Mouse (Mus musculus): ENCODE measurements around the gene Slc30a5.
A peak's percentile ranks its signal among the peaks of the same experiment; 100 is the strongest.
"Not testable (repeated sequence)": the region's sequence is repeated elsewhere in the genome, so short reads cannot be mapped to it uniquely, and the experiment has no call there.

Gene Slc30a5

DNA sequence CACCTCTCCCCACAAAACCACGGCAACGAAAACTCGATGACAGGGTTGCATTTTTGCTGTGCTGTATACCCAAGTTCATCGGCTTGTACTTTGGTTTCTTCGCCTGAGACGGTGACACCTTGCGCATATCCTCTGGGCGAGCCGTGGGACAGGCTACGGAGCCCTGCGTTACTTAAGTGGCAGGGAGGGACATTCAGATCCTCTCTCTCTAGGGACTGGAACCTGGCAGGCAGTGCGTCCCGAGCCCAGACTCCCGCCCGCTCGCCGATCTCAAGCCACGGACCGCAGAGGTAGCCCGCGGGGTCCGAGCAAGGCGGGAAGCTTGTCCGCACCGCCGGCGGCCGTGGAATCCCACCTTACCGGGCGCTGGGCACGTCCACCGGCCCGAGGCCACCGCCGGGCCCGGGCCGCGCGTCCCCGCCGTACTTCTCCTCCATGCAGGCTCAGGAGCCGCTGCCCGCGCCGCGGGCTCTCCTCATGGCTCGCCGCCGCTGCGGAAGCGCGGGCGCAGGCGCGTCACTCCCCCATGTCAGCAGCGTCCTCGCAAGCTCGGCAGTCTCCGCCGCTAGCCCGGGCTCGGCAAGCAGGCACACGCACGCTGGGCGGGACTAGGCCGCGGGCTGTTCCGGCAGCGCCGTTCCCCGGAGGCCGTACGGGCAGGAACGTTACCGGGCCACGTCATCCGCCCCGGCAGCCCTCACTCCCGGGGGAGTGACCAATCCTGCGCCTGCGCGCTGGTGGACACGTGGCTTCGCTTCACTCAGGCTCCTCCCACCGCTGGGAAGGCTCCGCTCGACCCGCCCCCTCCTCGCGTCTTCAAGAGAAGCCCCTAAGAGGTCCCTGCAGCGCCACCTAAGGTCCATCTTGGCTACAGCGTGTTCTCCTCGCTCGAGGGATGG, at the start of gene Slc30a5:
Slc30a5 (minus strand) TSS at position 687 of the 899 bp plus-strand sequence.
- peak; percentile 99 for DNase-seq (ENCODE audit: low spot score)

DNA sequence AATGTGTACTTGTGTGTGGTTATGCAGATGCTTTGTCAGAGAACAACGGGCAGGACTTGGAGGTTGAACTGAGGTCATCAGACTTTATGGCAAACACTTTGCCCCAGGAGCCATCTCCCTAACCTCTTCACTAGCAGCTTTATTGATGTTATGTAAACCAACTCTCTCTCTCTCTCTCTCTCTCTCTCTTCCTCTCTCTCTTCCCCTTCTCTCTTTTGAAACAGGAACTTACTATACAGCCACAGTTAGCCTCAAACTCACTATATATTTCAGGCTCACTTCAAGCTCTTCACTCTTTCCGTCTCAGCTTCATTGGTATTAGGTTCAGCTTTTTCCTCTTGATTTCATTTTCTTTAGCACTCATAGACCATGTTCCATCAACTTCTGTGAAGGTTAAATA, 48.7 kb upstream of the Slc30a5 start:
- no peak for DNase-seq (ENCODE audit: low spot score)

DNA sequence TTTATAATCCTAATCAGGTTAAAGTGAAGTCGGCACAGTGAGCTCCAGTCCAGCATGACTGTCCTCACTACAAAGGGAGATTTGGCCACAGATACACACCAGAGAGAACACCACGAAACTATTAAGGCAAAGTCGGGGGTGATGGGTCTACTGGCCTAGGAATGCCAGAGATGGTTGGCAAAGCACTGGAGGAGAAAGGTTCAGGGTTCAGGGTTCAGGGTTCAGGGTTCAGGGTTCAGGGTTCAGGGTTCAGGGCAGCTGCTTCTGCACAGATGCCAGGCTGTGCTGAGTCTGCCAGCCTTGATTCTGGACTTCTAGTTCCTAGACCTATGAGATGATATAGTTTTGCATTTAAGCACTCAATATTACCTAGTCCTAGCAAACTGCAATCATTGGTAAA, 46.6 kb upstream of the Slc30a5 start:
- DNase-seq (ENCODE audit: low spot score) = no peak

GRCm38 (mm10) chr13:100879326-100879725, 46.1 kb upstream of the Slc30a5 start:
- no peak for DNase-seq (ENCODE audit: low spot score)

- no peak for DNase-seq (ENCODE audit: low spot score)
Measured at GRCm38 (mm10) chr13:100878264-100878663, 45.0 kb upstream of the Slc30a5 start.

DNA sequence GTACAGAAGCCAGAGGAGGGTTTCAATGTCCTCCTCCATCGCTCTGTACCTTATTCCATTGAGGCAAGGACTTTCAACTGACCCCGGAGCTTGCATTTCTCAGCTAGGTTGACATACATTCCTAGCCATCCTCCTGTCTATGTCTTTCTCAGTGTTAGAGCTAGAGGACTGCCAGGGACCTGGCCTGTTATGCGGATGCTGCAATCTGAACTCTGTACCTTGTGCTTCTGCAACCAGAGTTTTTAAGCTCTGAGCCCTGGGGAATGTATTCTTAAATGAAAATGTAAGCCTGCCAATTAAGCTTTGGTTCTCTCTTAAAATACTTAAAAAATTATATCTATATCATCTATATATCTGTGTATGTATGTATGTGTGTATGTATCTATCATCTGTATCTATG, 44.5 kb upstream of the Slc30a5 start:
- DNase-seq (ENCODE audit: low spot score) = no peak

DNA sequence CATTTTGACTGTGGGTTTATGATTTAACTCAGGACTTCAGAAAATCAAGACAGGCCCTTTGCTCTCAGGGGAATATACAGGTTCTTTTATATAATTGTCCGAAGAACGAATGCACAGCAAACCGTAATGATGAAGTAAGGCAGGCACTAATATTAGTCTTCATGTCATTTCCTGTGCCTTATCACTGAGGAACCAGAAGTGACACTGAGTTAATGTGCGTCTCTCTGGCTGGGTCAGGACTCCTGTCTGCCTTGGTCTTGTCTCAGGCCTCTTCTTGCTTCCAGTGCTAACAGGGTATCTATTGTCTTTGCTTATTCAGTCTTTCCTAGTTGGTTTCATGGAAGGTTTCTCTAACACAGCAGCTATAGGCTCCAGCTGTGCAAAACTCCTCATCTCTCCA, 41.9 kb upstream of the Slc30a5 start:
- DNase-seq (ENCODE audit: low spot score) = no peak

DNA sequence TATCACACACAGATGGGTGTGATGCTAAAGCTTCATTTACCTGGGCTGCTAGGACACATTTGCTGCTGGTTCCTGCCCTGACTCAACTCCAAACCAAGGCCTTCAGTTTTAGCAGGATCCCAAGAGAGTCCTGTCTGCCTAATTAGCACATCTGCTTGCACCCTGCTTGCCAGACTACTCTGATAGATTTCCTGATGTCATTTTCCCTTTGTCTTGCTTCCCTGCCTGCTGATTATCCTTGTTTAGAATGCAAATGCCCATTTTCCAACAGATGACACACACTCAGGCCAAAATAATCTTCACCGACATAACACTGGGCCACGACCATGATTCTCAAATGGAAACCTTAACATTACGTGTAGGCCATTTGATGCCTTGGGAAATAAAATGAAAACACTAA, 41.4 kb upstream of the Slc30a5 start:
- no peak for DNase-seq (ENCODE audit: low spot score)

DNA sequence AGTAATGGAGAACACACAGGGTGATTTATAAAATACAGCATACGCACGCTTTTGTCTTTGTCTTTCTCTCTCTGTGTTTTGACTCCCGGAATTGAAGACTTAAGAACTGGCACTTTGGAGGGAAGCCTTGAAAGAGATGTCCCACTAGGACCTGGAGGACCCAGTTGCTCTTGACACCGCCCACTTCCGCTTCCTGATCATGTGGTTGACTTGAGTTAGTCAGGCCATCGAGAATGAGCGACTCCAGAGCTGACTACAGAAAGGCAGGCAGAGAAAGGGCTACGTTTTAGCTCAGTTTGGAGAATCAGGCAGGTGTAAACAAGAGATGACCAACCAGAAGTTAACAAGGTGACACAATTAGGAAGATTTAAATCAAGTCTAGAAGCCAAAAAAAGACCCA, 40.3 kb upstream of the Slc30a5 start:
- no peak for DNase-seq (ENCODE audit: low spot score)

- no peak for DNase-seq (ENCODE audit: low spot score)
Measured at GRCm38 (mm10) chr13:100871445-100872171, 38.4 kb upstream of the Slc30a5 start.

DNA sequence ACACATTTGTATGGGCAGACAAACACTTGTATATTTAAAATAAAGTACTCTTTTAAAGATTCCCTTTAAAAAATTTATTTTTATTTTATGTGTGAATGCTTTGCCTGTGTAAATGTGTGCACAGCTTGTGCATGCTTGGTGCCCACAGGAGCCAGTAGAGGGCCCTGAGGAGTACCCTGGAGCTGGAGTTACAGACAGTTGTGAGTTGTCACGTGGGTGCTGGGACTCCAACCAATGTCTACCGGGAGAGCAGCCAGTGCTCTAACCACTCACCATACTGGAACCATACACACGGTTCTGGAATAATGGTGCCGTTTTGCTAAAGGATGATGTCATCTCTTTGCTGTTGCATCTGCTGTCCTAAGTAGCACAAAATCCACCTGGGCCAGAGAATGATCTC, 36.6 kb upstream of the Slc30a5 start:
- DNase-seq (ENCODE audit: low spot score) = no peak

DNA sequence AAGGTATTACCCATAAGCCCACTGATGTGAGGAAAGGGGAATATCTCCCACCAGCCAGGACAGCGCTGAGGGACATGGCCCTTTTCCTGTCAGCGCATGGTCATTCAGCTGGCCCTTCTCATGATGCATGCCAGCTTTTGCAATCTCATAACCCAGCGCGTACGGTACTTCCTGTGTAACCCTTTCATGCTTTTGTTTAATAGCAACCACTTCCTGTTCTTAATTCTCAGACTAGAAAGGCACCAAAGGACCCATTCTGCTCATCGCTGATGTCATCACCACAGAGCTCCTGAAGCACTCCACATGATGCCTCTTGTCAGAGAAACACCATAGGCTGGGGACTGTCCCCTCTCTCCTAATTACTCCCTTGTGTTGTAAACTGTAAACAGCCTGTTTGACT, 33.1 kb upstream of the Slc30a5 start:
- no peak for DNase-seq (ENCODE audit: low spot score)

- DNase-seq (ENCODE audit: low spot score) = no peak
Measured at GRCm38 (mm10) chr13:100865744-100866143, 32.5 kb upstream of the Slc30a5 start.

DNA sequence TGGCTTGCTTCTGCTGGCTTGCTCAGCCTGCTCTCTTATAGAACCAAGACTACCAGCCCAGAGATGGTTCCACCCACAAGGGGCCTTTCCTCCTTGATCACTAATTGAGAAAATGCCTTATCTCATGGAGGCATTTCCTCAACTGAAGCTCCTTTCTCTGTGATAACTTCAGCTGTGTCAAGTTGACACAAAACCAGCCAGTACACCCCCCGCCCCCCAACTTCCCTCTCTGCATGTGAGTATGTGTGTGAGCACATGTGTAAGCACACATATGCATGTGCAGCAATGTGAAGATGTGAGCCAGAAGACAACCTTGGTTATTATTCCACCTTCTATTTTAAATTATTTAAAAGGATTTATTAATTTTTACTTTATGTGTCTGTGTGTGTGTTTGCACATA, 30.7 kb upstream of the Slc30a5 start:
- DNase-seq (ENCODE audit: low spot score) = not testable (repeated sequence)

DNA sequence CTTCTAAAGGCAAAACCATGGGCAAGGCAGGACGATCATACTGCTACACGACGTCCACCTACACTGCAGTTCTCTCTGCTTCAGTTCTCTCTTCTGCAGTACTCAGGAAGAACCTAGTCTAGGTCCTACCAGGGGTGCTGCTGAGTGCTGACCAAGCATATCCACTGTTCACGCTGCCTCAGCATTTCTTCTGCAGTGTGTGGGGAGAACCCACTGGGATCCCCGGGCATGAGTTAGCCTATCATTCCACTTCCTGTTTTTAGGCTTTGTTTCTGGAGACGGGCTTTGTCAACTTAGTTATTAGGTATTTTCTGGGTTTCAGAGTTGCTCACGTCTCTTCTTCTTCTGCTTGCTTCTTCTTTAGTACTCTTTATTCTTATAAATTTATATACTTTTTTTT, 25.9 kb upstream of the Slc30a5 start:
- no peak for DNase-seq (ENCODE audit: low spot score)

DNA sequence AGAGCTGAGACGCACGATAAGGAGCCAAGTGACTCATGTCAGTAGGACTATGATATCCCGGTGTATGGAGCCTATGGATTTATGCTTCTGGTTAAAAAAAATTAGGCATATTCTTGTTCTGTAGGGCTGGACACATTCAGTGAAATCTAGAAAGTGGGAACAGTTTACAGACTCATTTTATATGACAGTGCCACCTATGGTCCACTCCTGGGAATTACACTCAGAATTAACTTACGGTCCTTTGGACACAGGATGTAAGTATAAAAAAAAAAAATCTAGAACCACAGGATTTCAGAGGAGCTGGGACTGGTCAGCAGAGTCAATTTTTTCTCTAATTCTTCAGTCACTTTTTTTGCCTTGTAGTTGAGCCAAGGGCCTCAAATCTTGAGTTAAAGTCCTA, 20.9 kb upstream of the Slc30a5 start:
- DNase-seq (ENCODE audit: low spot score) = peak; percentile 61

- no peak for DNase-seq (ENCODE audit: low spot score)
Measured at GRCm38 (mm10) chr13:100853120-100853519, 19.9 kb upstream of the Slc30a5 start.

DNA sequence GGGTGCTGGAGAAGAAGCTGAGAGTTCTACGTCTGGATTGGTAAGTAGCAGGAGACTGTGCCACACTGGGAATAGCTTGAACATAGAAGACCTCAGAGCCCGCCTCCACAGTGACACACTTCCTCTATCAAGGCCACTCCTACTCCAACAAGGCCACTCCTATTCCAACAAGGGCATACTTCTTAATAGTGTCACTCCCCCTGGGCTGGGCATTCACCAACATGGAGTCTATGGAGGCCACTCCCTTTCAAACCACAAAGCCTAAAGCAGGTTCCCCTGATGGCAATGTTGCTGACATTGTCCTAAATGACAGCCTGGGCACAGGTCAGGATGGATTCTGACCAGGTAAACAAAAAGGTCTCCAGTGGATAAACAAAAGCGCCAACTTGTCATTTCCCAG, 15.9 kb upstream of the Slc30a5 start:
- DNase-seq (ENCODE audit: low spot score) = no peak

GRCm38 (mm10) chr13:100846891-100847579, 13.8 kb upstream of the Slc30a5 start:
- no peak for DNase-seq (ENCODE audit: low spot score)

DNA sequence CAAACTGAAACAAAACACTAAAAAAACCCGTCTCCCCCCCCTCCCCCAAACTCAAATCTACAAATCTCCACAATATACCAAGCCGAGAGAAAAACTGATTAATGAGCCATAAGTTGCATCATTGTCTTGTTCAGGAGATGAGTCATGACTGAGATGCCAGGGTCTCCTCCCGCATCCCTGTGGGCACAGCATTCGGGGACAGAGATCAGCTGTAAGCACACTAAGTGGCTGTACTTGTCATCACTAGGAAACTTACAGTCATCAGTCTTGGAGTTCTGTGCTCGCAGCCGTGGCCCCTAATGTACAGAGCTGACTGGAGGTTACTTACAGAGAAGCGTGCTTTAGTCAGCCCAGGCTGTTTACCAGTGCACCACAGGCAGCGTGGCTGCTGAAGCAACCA, 13.0 kb upstream of the Slc30a5 start:
- DNase-seq (ENCODE audit: low spot score) = no peak

GRCm38 (mm10) chr13:100843944-100844343, 10.7 kb upstream of the Slc30a5 start:
- peak; percentile 24 for DNase-seq (ENCODE audit: low spot score)

GRCm38 (mm10) chr13:100843016-100843725, 9.9 kb upstream of the Slc30a5 start:
- no peak for DNase-seq (ENCODE audit: low spot score)

Measured in embryo, embryonic 10 days (tissue).